Mouse (Mus musculus) frontal cortex, postnatal 14 days (tissue): ENCODE results near the gene Cops9.

ENCODE experiments used
- DNase-seq, 2 experiments: peaks; one replicate each; pipeline ENCODE4 v3.0.0; 2022; ENCODE audit warnings: low spot score in 2 of 2

Gene Cops9

GRCm38 (mm10) chr1:92596019-92596418 lies 45.8 kb downstream of the Cops9 start:
- no peak for DNase-seq

- DNase-seq, result no peak
These were observed 47.7 kb downstream of the Cops9 start, which contains the start of gene Olfr1411 for GRCm38 (mm10) chr1:92594111-92594510. Gene Olfr1411 (plus strand): TSS chr1:92594411.
